Comparison of ENCODE assay signal across 15 mouse cellular contexts in genomic region chr8:124275377-124276071, GRCm38 (mm10). TPM values are rescaled to one million over a fixed set of nuclear protein-coding genes. Genes with fewer than 3 reads are reported as not detected.
DNase-seq lines count a peak whose midpoint lies in the region; TF ChIP-seq lines count a peak whose summit lies in the region.
"Had no signal": no experiment of that assay in that cellular context is flagged by ENCODE, and none has a peak within 500 bp of the region (broad histone marks: within the 10 kb centered on the region; RNA-seq: fewer than 3 reads in every experiment).

No protein-coding gene starts in this region.

- peaks cover 84% of the 10 kb centered on the region for H3K4me1 ChIP-seq in thymus, adult 2 months (replicated peaks; ENCODE audit: control insufficient read depth, insufficient read depth, low read length)
- H3K4me1 ChIP-seq in brown adipose tissue, adult 24 weeks (ENCODE audit: control insufficient read depth, insufficient read depth, insufficient read length, low read length), result peaks cover 61% of the 10 kb centered on the region

- WGBS in thymus, adult 2 months, result 45% methylated on average over 10 of the region's 10 CpGs

- no peak overlapping the region for H3K4me3 ChIP-seq in thymus, adult 2 months (ENCODE audit: control insufficient read depth, insufficient read depth, low read length)
- no peak overlapping the region for H3K4me3 ChIP-seq in brown adipose tissue, adult 24 weeks (ENCODE audit: insufficient read depth, low read depth, low read length)
- H3K4me3 ChIP-seq: hindbrain, embryonic 15.5 days; limb, embryonic 10.5 days; liver, embryonic 15.5 days had no signal

- no peak for TF ChIP-seq POLR2A in thymus, adult 2 months (IDR thresholded peaks at IDR 0.05; ENCODE audit: control insufficient read depth, extremely low read depth, insufficient read depth, low read length, poor library complexity)

- H3K27me3 ChIP-seq in thymus, adult 2 months (ENCODE audit: control insufficient read depth, insufficient read depth, low read length), result no peaks in the 10 kb centered on the region
- H3K27me3 ChIP-seq: hindbrain, embryonic 15.5 days; liver, embryonic 15.5 days; Patski had no signal

- no peaks in the 10 kb centered on the region for H3K36me3 ChIP-seq in thymus, adult 2 months (ENCODE audit: control insufficient read depth, insufficient read depth, low read length)
- H3K36me3 ChIP-seq: hindbrain, embryonic 15.5 days had no signal

- H3K27ac ChIP-seq in thymus, adult 2 months (ENCODE audit: control insufficient read depth, insufficient read depth, low read length), result peak overlapping the region; percentile 98
- H3K27ac ChIP-seq in brown adipose tissue, adult 24 weeks (replicated peaks; ENCODE audit: low read depth, low read length), result peak overlapping the region; percentile 13
- H3K27ac ChIP-seq: hindbrain, embryonic 15.5 days; limb, embryonic 10.5 days; liver, embryonic 15.5 days had no signal

- peak; percentile 62 for DNase-seq in layer of hippocampus, adult 11-12 months (ENCODE audit: low spot score)
- DNase-seq in layer of hippocampus, postnatal 25 days (ENCODE audit: extremely low spot score in 1 of 2, low spot score in 1 of 2), result no peak
- DNase-seq in thymus, adult 2 months, result peak; percentile 28
- no peak for DNase-seq in thymus, postnatal 14 days
- DNase-seq in telencephalon, adult 2 months (ENCODE audit: low read depth, low spot score), result peak; percentile 76
- DNase-seq in cerebellum, postnatal 25 days, result no peak
- DNase-seq: cerebellum, adult 9-10 months; kidney, adult 8-10 months; lung, postnatal 36 days; retina, postnatal 1 day had no signal

- TF ChIP-seq CTCF in thymus, adult 2 months (IDR thresholded peaks at IDR 0.05; ENCODE audit: borderline replicate concordance, control insufficient read depth, extremely low read depth, insufficient read depth, low read length, poor library complexity), result no peak

RNA-seq across cellular contexts. Expression of gene Galnt2, which starts 44.3 kb away (rescaled TPM):
- total RNA-seq in layer of hippocampus, postnatal 25 days (2021), result 10 to 100 TPM; 35.5 to 45.9 TPM
- polyA plus RNA-seq in thymus, adult 2 months (2012; rRNA removed), result 22.2 and 29.0 TPM in 2 replicates
- 34.1 and 54.4 TPM in 2 replicates for polyA plus RNA-seq in brown adipose tissue, adult 24 weeks (2012; ENCODE audit: insufficient read depth, insufficient read length, missing spikeins)

Comparison
In these comparisons a context has a peak if more than half of its experiments do, and no peak if none do; other contexts are left out.
1. DNase-seq: peak in layer of hippocampus, adult 11-12 months (single experiment), thymus, adult 2 months (single experiment) and telencephalon, adult 2 months (single experiment); none in layer of hippocampus, postnatal 25 days (0 of 2), thymus, postnatal 14 days (single experiment) and cerebellum, postnatal 25 days (0 of 2).